Mouse (Mus musculus): ENCODE measurements around the gene Sprr2a3. TPM values are rescaled to one million over a fixed set of nuclear protein-coding genes. Genes with fewer than 3 reads are reported as not detected.

The Sprr2a3 gene
- polyA plus RNA-seq, 1 experiment from 2014 or later = 0.32 TPM

DNA sequence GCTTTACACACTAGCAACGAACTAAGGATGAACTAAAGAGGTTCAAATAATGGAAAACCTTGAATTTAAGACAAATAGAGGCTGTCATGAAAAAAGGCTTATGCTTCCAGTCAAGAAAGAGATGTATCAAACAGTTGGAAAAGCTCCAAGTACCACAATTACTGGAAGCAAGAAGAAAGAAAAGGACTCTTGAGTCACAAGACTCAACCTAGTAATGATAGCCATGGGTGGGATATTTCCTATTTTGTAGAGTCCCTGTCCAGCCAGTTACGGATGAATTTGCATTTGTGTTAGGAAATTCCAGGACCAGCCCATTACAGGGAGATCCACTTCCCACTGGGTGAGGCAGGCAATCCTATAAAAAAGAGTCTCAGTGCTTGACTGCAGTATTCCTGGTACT is 31.1 kb downstream of the Sprr2a3 start, which contains the start of gene Sprr2b:
Sprr2b (plus strand) TSS at position 301 of the 400 bp plus-strand sequence.
- 49% methylated on average over 2 of the region's 2 CpGs for WGBS (ENCODE audit: insufficient replicate concordance)
- H3K9me3 ChIP-seq (replicated peaks; ENCODE audit: control insufficient read depth, low read length) = no peaks in the 10 kb centered on the region

DNA sequence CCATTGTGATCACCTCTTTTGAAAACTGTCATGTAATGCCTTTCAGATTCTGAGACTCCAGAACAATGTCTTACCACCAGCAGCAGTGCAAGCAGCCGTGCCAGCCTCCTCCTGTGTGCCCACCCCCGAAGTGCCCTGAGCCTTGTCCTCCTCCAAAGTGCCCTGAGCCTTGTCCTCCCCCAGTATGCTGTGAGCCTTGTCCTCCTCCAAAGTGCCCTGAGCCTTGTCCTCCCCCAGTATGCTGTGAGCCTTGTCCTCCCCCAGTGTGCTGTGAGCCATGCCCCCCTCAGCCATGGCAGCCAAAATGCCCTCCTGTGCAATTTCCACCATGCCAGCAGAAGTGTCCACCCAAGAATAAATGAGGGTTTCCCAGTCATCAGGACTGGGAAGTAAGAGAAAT is 32.2 kb downstream of the Sprr2a3 start:
- ATAC-seq (ENCODE audit: low read depth) = no peak
- 55% methylated on average over 2 of the region's 2 CpGs for WGBS (ENCODE audit: insufficient replicate concordance)

More for the DNA sequence above, 31.1 kb downstream of the Sprr2a3 start, which contains the start of gene Sprr2b:
- no peak within 1 kb of the TSS for H3K27ac ChIP-seq (ENCODE audit: low read length)
- no peak within 1 kb of the TSS for H3K9ac ChIP-seq (ENCODE audit: low read depth, low read length)
- no peak within 1 kb of the TSS for H3K4me3 ChIP-seq (ENCODE audit: low read depth, low read length)
- ATAC-seq (ENCODE audit: low read depth) = no peak
- no peaks in the 10 kb centered on the region for H3K36me3 ChIP-seq (ENCODE audit: control insufficient read depth, insufficient read depth)
- H3K4me2 ChIP-seq (ENCODE audit: low read depth, low read length) = no peak within 1 kb of the TSS
- H3K4me1 ChIP-seq (ENCODE audit: control insufficient read depth, low read depth, low read length) = no peaks in the 10 kb centered on the region
- no peaks in the 10 kb centered on the region for H3K27me3 ChIP-seq (ENCODE audit: control insufficient read depth, insufficient read depth, low read depth, low read length)

DNA sequence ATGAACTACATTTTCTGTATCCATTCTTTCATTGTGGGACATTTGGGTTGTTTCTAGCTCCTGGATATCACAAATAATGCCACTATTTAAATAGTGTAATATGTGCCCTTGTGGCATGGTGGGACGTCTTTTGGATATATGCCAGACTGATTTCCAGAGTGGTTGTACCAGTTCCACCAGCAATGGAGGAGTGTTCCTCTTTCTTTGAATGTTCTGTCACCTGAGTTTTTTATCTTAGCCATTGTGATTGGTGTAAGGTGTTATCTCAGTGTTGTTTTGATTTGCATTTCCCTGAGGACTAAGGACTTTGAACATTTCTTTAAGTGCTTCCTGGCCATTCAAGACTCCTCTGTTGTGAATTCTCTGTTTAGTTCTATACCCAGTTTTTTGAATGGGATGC is 51.1 kb downstream of the Sprr2a3 start:
- H3K27me3 ChIP-seq (ENCODE audit: control insufficient read depth, insufficient read depth, low read depth, low read length) = no peaks in the 10 kb centered on the region
- no peaks in the 10 kb centered on the region for H3K4me1 ChIP-seq (ENCODE audit: control insufficient read depth, low read depth, low read length)
- H3K4me3 ChIP-seq (ENCODE audit: low read depth, low read length) = no peak overlapping the region
- 54% methylated on average over 1 of the region's 1 CpGs for WGBS (ENCODE audit: insufficient replicate concordance)
- no peaks in the 10 kb centered on the region for H3K36me3 ChIP-seq (ENCODE audit: control insufficient read depth, insufficient read depth)
- no peaks in the 10 kb centered on the region for H3K9me3 ChIP-seq (replicated peaks; ENCODE audit: control insufficient read depth, low read length)
- H3K27ac ChIP-seq (ENCODE audit: low read length) = no peak overlapping the region
- no peak overlapping the region for H3K9ac ChIP-seq (ENCODE audit: low read depth, low read length)
- no peak overlapping the region for H3K4me2 ChIP-seq (ENCODE audit: low read depth, low read length)
- ATAC-seq (ENCODE audit: low read depth) = no peak

More for the DNA sequence above, 32.2 kb downstream of the Sprr2a3 start:
- Histone ChIP-seq H3K4me1 (ENCODE audit: control insufficient read depth, low read depth, low read length) (no peaks in the 10 kb centered on the region), H3K9ac (ENCODE audit: low read depth, low read length) (no peak overlapping the region), H3K36me3 (ENCODE audit: control insufficient read depth, insufficient read depth) (no peaks in the 10 kb centered on the region), H3K27me3 (ENCODE audit: control insufficient read depth, insufficient read depth, low read depth, low read length) (no peaks in the 10 kb centered on the region), H3K4me3 (ENCODE audit: low read depth, low read length) (no peak overlapping the region), H3K9me3 (replicated peaks; ENCODE audit: control insufficient read depth, low read length) (no peaks in the 10 kb centered on the region), H3K27ac (ENCODE audit: low read length) (no peak overlapping the region), H3K4me2 (ENCODE audit: low read depth, low read length) (no peak overlapping the region)

DNA sequence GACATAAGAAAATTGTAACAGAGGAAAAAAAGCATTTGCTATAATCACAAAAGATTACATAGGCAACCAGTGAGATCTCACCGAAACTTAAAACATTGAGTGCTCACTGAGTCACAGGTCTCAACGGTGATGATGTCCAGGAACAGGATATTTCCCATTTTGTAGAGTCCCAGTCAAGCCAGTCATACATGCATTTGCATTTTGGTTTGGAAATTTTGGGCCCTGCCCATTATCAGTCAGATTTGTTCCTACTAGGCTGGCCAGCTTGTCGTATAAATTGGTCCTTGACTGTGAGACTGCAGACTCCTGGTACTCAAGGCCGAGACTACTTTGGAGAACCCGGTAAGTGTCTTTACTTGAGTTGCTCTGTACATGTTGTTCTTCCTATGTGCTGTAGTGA is 53.6 kb downstream of the Sprr2a3 start, which contains the start of gene Sprr2d:
Sprr2d (plus strand) TSS at position 301 of the 400 bp plus-strand sequence.
- no peak within 1 kb of the TSS for H3K27ac ChIP-seq (ENCODE audit: low read length)
- no peaks in the 10 kb centered on the region for H3K36me3 ChIP-seq (ENCODE audit: control insufficient read depth, insufficient read depth)
- H3K9ac ChIP-seq (ENCODE audit: low read depth, low read length) = no peak within 1 kb of the TSS
- no peak within 1 kb of the TSS for H3K4me3 ChIP-seq (ENCODE audit: low read depth, low read length)
- no peaks in the 10 kb centered on the region for H3K27me3 ChIP-seq (ENCODE audit: control insufficient read depth, insufficient read depth, low read depth, low read length)
- H3K4me2 ChIP-seq (ENCODE audit: low read depth, low read length) = no peak within 1 kb of the TSS
- no peaks in the 10 kb centered on the region for H3K4me1 ChIP-seq (ENCODE audit: control insufficient read depth, low read depth, low read length)
- WGBS (ENCODE audit: insufficient replicate concordance) = 71% methylated on average over 5 of the region's 5 CpGs
- ATAC-seq (ENCODE audit: low read depth) = no peak
- no peaks in the 10 kb centered on the region for H3K9me3 ChIP-seq (replicated peaks; ENCODE audit: control insufficient read depth, low read length)

Other genes starting within 250 kb of the Sprr2a3 start
- gene Lor, start 202.3 kb upstream of the Sprr2a3 start, polyA plus RNA-seq (2015; fragmentation: Nextera tagmentation; extraction: Ambion mirVana) = not detected in 2 replicates
- not detected in 2 replicates for gene Prr9, start 161.5 kb upstream of the Sprr2a3 start, polyA plus RNA-seq (2015; fragmentation: Nextera tagmentation; extraction: Ambion mirVana)
- not detected in 2 replicates for gene Lelp1, start 142.7 kb upstream of the Sprr2a3 start, polyA plus RNA-seq (2015; fragmentation: Nextera tagmentation; extraction: Ambion mirVana)
- gene Sprr2a1, start 69.6 kb upstream of the Sprr2a3 start, polyA plus RNA-seq (2015; fragmentation: Nextera tagmentation; extraction: Ambion mirVana) = 0.04 TPM in 1 of 2 replicates, not detected in the other
- 0.08 and 2.0 TPM in 2 replicates for gene Sprr2a2, start 69.5 kb upstream of the Sprr2a3 start, polyA plus RNA-seq (2015; fragmentation: Nextera tagmentation; extraction: Ambion mirVana)
- 0.11 TPM in 1 of 2 replicates, not detected in the other for gene Sprr2b, start 31.2 kb downstream of the Sprr2a3 start, polyA plus RNA-seq (2015; fragmentation: Nextera tagmentation; extraction: Ambion mirVana)
- not detected in 2 replicates for gene Sprr2d, start 53.7 kb downstream of the Sprr2a3 start, polyA plus RNA-seq (2015; fragmentation: Nextera tagmentation; extraction: Ambion mirVana)
- gene Sprr2e, start 66.7 kb downstream of the Sprr2a3 start, polyA plus RNA-seq (2015; fragmentation: Nextera tagmentation; extraction: Ambion mirVana) = not detected in 2 replicates
- not detected in 2 replicates for gene Sprr2f, start 79.8 kb downstream of the Sprr2a3 start, polyA plus RNA-seq (2015; fragmentation: Nextera tagmentation; extraction: Ambion mirVana)
- not detected in 2 replicates for gene Sprr2h, start 100.3 kb downstream of the Sprr2a3 start, polyA plus RNA-seq (2015; fragmentation: Nextera tagmentation; extraction: Ambion mirVana)
- not detected in 2 replicates for gene Sprr2i, start 122.6 kb downstream of the Sprr2a3 start, polyA plus RNA-seq (2015; fragmentation: Nextera tagmentation; extraction: Ambion mirVana)
- not detected in 2 replicates for gene Sprr2j-ps, start 132.7 kb downstream of the Sprr2a3 start, polyA plus RNA-seq (2015; fragmentation: Nextera tagmentation; extraction: Ambion mirVana)
- 3.5 and 4.3 TPM in 2 replicates for gene Gm9774, start 144.0 kb downstream of the Sprr2a3 start, polyA plus RNA-seq (2015; fragmentation: Nextera tagmentation; extraction: Ambion mirVana)
- gene Sprr2k, start 147.2 kb downstream of the Sprr2a3 start, polyA plus RNA-seq (2015; fragmentation: Nextera tagmentation; extraction: Ambion mirVana) = not detected in 2 replicates
- gene Sprr1b, start 153.4 kb downstream of the Sprr2a3 start, polyA plus RNA-seq (2015; fragmentation: Nextera tagmentation; extraction: Ambion mirVana) = not detected in 2 replicates
- not detected in 2 replicates for gene Sprr3, start 173.3 kb downstream of the Sprr2a3 start, polyA plus RNA-seq (2015; fragmentation: Nextera tagmentation; extraction: Ambion mirVana)
- gene Sprr1a, start 200.5 kb downstream of the Sprr2a3 start, polyA plus RNA-seq (2015; fragmentation: Nextera tagmentation; extraction: Ambion mirVana) = 0.15 TPM in 1 of 2 replicates, not detected in the other
- gene Sprr4, start 215.1 kb downstream of the Sprr2a3 start, polyA plus RNA-seq (2015; fragmentation: Nextera tagmentation; extraction: Ambion mirVana) = not detected in 2 replicates
- gene 2310046K23Rik, start 249.1 kb downstream of the Sprr2a3 start, polyA plus RNA-seq (2015; fragmentation: Nextera tagmentation; extraction: Ambion mirVana) = not detected in 2 replicates

All from liver, embryonic 16.5 days (tissue).